Mouse (Mus musculus) MEL (cell line): ENCODE data around the gene Aven. TPM values are rescaled to one million over a fixed set of nuclear protein-coding genes. Genes with fewer than 3 reads are reported as not detected.

Experiments used
- DNase-seq: peaks from one replicate; pipeline ENCODE4 v3.0.0; 2011; ENCODE audit warnings: low read depth, low spot score
- H3K27ac ChIP-seq: 2 replicates; pipeline ENCODE4 v1.5.1; 2012; ENCODE audit warnings: low read depth, mild to moderate bottlenecking, control low read depth, low read length, moderate library complexity; ENCODE audit not compliant: control insufficient read depth
- H3K27me3 ChIP-seq, 2 experiments: fragments of 150-350 bp in 1 of 2; sonication (generic) in 1 of 2; 2 replicates each; pipeline ENCODE4 v1.6.1; 2012; ENCODE audit warnings: low read length in 2 of 2, mild to moderate bottlenecking in 2 of 2, improper control_type of control experiment in 1 of 2, moderate library complexity in 1 of 2; ENCODE audit not compliant: insufficient read depth in 2 of 2, control insufficient read depth in 1 of 2
- H3K36me3 ChIP-seq, 2 experiments: 2 replicates each; pipeline ENCODE4 v1.6.1; 2012 to 2014; ENCODE audit warnings: low read length in 2 of 2, improper control_type of control experiment in 1 of 2, inconsistent platforms in 1 of 2, mild to moderate bottlenecking in 1 of 2; ENCODE audit not compliant: insufficient read depth in 2 of 2, control insufficient read depth in 1 of 2
- H3K4me1 ChIP-seq, 2 experiments: fragments of 150-350 bp in 1 of 2; sonication (generic) in 1 of 2; 2 replicates each; pipeline ENCODE4 v1.6.1; 2012; ENCODE audit warnings: low read length in 2 of 2, improper control_type of control experiment in 1 of 2, mild to moderate bottlenecking in 1 of 2; ENCODE audit not compliant: insufficient read depth in 2 of 2, control insufficient read depth in 1 of 2
- H3K4me3 ChIP-seq, 2 experiments: fragments of 150-350 bp in 1 of 2; sonication (generic) in 1 of 2; 2 replicates each; pipeline ENCODE4 v1.5.1; 2012; ENCODE audit warnings: low read depth in 2 of 2, low read length in 2 of 2, mild to moderate bottlenecking in 2 of 2, moderate library complexity in 2 of 2, control low read depth in 1 of 2, improper control_type of control experiment in 1 of 2; ENCODE audit not compliant: control insufficient read depth in 1 of 2, insufficient read depth in 1 of 2
- H3K79me2 ChIP-seq: 2 replicates; pipeline ENCODE4 v1.6.1; 2012; ENCODE audit warnings: mild to moderate bottlenecking, low read length, moderate library complexity; ENCODE audit not compliant: control insufficient read depth, poor library complexity, insufficient read depth
- H3K9ac ChIP-seq: 2 replicates; pipeline ENCODE4 v1.6.1; 2012; ENCODE audit warnings: low read depth, mild to moderate bottlenecking, control low read depth, low read length, moderate library complexity; ENCODE audit not compliant: control insufficient read depth, poor library complexity, severe bottlenecking
- H3K9me3 ChIP-seq: fragments of 150-350 bp; sonication (generic); replicated peaks from 2 replicates; pipeline ENCODE4 v1.6.1; 2012; ENCODE audit warnings: mild to moderate bottlenecking, low read length, improper control_type of control experiment, moderate library complexity; ENCODE audit not compliant: insufficient read depth
- BHLHE40 ChIP-seq: IDR thresholded peaks from 2 replicates; pipeline ENCODE4 v1.6.1; 2012; ENCODE audit warnings: low read depth, mild to moderate bottlenecking, inconsistent platforms, low read length, improper control_type of control experiment, borderline replicate concordance
- CHD2 ChIP-seq: IDR thresholded peaks from 2 replicates; pipeline ENCODE4 v1.6.1; 2011; ENCODE audit warnings: low read length, improper control_type of control experiment
- E2F4 ChIP-seq: IDR thresholded peaks from 2 replicates; pipeline ENCODE4 v1.6.1; 2011; ENCODE audit warnings: low read depth, low read length, improper control_type of control experiment, borderline replicate concordance
- ELF1 ChIP-seq: IDR thresholded peaks from 2 replicates; pipeline ENCODE4 v1.6.1; 2014; ENCODE audit warnings: low read depth, mild to moderate bottlenecking, inconsistent platforms, low read length, improper control_type of control experiment, moderate library complexity
- EP300 ChIP-seq, 2 experiments: IDR thresholded peaks; 2 replicates each; pipeline ENCODE4 v1.6.1; 2011; ENCODE audit warnings: improper control_type of control experiment in 2 of 2, low read length in 2 of 2, low read depth in 1 of 2, mild to moderate bottlenecking in 1 of 2
- GABPA ChIP-seq: IDR thresholded peaks from 2 replicates; pipeline ENCODE4 v1.6.1; 2012; ENCODE audit warnings: low read depth, mild to moderate bottlenecking, inconsistent platforms, low read length, improper control_type of control experiment, moderate library complexity
- GATA1 ChIP-seq: IDR thresholded peaks from 2 replicates; pipeline ENCODE4 v1.6.1; 2011; ENCODE audit warnings: low read depth, low read length, improper control_type of control experiment
- JUND ChIP-seq: IDR thresholded peaks from 2 replicates; pipeline ENCODE4 v1.6.1; 2011; ENCODE audit warnings: low read depth, mild to moderate bottlenecking, improper control_type of control experiment, low read length
- KAT2A ChIP-seq: conservative IDR thresholded peaks from 2 replicates; pipeline ENCODE4 v1.6.1; 2012; ENCODE audit warnings: low read depth, low read length, improper control_type of control experiment, inconsistent platforms
- MAFK ChIP-seq: IDR thresholded peaks from 2 replicates; pipeline ENCODE4 v1.6.1; 2011; ENCODE audit warnings: low read depth, mild to moderate bottlenecking, low read length, improper control_type of control experiment, borderline replicate concordance
- MAX ChIP-seq: IDR thresholded peaks from 2 replicates; pipeline ENCODE4 v1.6.1; 2011; ENCODE audit warnings: low read length, improper control_type of control experiment
- MEF2A ChIP-seq: IDR thresholded peaks from 2 replicates; pipeline ENCODE4 v1.6.1; 2014; ENCODE audit warnings: low read depth, mild to moderate bottlenecking, inconsistent platforms, low read length, improper control_type of control experiment; ENCODE audit not compliant: poor library complexity, insufficient replicate concordance, severe bottlenecking; ENCODE audit errors: extremely low read depth
- MXI1 ChIP-seq: IDR thresholded peaks from 2 replicates; pipeline ENCODE4 v1.6.1; 2011; ENCODE audit warnings: mild to moderate bottlenecking, low read depth, low read length, improper control_type of control experiment
- MYB ChIP-seq: IDR thresholded peaks from 2 replicates; pipeline ENCODE4 v1.6.1; 2011; ENCODE audit warnings: mild to moderate bottlenecking, low read depth, low read length, improper control_type of control experiment
- NRF1 ChIP-seq: IDR thresholded peaks from 2 replicates; pipeline ENCODE4 v1.6.1; 2014; ENCODE audit warnings: low read depth, mild to moderate bottlenecking, inconsistent platforms, low read length, improper control_type of control experiment, moderate library complexity; ENCODE audit not compliant: poor library complexity, insufficient read depth, severe bottlenecking
- POLR2AphosphoS2 ChIP-seq: IDR thresholded peaks from 2 replicates; pipeline ENCODE4 v1.6.1; 2011; ENCODE audit warnings: low read length, improper control_type of control experiment
- RAD21 ChIP-seq: IDR thresholded peaks from 2 replicates; pipeline ENCODE4 v1.6.1; 2011; ENCODE audit warnings: mild to moderate bottlenecking, low read depth, low read length, improper control_type of control experiment
- RCOR1 ChIP-seq: IDR thresholded peaks from 2 replicates; pipeline ENCODE4 v1.6.1; 2012; ENCODE audit warnings: low read depth, mild to moderate bottlenecking, inconsistent platforms, low read length, improper control_type of control experiment
- SIN3A ChIP-seq: IDR thresholded peaks from 2 replicates; pipeline ENCODE4 v1.6.1; 2012; ENCODE audit warnings: low read length, improper control_type of control experiment, inconsistent platforms
- SMC3 ChIP-seq: IDR thresholded peaks from 2 replicates; pipeline ENCODE4 v1.6.1; 2011; ENCODE audit warnings: low read depth, low read length, improper control_type of control experiment
- TBP ChIP-seq: IDR thresholded peaks from 2 replicates; pipeline ENCODE4 v1.8.0; 2011; ENCODE audit warnings: low read depth, low read length, improper control_type of control experiment
- TCF12 ChIP-seq: IDR thresholded peaks from 2 replicates; pipeline ENCODE4 v1.6.1; 2014; ENCODE audit warnings: low read depth, mild to moderate bottlenecking, inconsistent platforms, low read length, improper control_type of control experiment, moderate library complexity
- USF1 ChIP-seq: IDR thresholded peaks from 2 replicates; pipeline ENCODE4 v1.6.1; 2014; ENCODE audit warnings: low read depth, mild to moderate bottlenecking, inconsistent platforms, low read length, improper control_type of control experiment, moderate library complexity
- USF2 ChIP-seq, 2 experiments: IDR thresholded peaks; 2 replicates each; pipeline ENCODE4 v1.6.1; 2011 to 2012; ENCODE audit warnings: improper control_type of control experiment in 2 of 2, low read length in 2 of 2, borderline replicate concordance in 1 of 2, inconsistent platforms in 1 of 2, low read depth in 1 of 2, mild to moderate bottlenecking in 1 of 2; ENCODE audit not compliant: insufficient read depth in 1 of 2
- ZKSCAN1 ChIP-seq: IDR thresholded peaks from 2 replicates; pipeline ENCODE4 v1.6.1; 2012; ENCODE audit warnings: low read depth, mild to moderate bottlenecking, inconsistent platforms, low read length, improper control_type of control experiment, moderate library complexity
- polyA plus RNA-seq, 2 experiments: library from polyadenylated mRNA; stranded (reverse) in 1 of 2; unstranded in 1 of 2; fragments of >175 nt in 1 of 2; fragments of >200 nt in 1 of 2; gene quantifications; 2 replicates each; pipeline versions ENCODE4 v1.2.1 to v1.2.4; 2012; ENCODE audit warnings: low replicate concordance in 2 of 2, low read depth in 1 of 2; ENCODE audit not compliant: insufficient read length in 2 of 2, insufficient read depth in 1 of 2, missing spikeins in 1 of 2
- total RNA-seq: library from RNA; depleted of rRNA; stranded (reverse); fragments of 300-350 nt; gene quantifications from 2 replicates; pipeline ENCODE4 v1.2.3, GENCODE M21; 2012

The Aven gene
- total and polyA plus RNA-seq, 3 experiments = 33.4 to 72.8 (median 50.3) TPM

DNA sequence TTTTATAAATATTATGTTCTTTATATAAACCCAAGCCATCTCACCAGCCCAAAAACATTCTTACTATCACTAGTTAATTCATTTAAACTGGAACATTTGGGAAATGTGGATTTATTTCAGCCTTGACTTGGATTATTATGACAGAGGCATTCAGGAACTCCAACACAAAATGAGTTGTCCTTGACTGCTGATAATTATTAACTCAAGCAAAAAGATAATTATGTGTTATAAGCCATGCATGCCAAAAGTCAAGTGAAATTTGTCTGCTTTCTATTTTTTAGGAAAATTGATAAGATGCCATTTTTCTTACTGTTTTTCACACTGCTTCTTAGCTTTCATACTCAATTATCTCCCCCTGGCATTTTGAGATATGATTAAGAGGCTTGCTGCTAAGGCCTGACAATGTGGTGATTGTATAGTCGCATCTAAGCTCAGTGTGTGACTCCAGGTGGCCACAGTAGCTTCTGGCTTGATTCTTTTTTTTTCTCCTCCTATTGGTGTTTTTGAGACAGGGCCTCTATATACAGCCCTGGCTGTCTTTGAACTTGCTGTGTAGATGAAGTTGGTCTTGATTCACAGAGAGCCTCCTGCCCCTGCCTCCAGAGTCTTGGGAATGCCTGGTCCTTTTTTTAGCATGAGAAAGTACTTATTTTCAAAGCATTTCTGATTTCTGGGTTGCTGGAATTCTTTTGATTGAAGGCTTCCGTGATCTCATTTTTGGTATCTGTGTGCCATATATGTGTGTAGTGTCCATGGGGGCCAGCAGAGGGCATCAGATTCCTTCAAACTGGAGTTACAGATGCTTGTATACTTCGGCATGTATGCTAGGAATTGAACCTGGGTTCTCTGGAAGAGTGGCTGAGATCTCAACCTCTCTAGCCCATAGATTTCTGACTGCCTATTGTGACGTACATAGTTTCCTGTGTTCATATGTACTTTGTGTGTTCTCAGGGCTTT is 28.0 kb downstream of the Aven start (continued):
- TF ChIP-seq MEF2A (0 out of 2 replicates have a peak, but pooled peaks have one; percentile 29), CHD2 (no peak), USF1 (no peak), USF2 (IDR thresholded peaks at IDR 0.05; ENCODE audit: borderline replicate concordance in 1 of 2, insufficient read depth in 1 of 2, low read depth in 1 of 2, low read length in 2 of 2) (no peak), TBP (no peak), BHLHE40 (no peak), SMC3 (peak; percentile 61), ZKSCAN1 (no peak), GABPA (no peak), JUND (0 out of 2 replicates have a peak, but pooled peaks have one; percentile 34), MAX (no peak), SIN3A (peak; percentile 35), E2F4 (no peak), POLR2AphosphoS2 (no peak), TCF12 (peak; percentile 83), EP300 (IDR thresholded peaks at IDR 0.05; ENCODE audit: low read depth in 1 of 2, low read length in 2 of 2) (peak; percentile 75 to 77), RCOR1 (peak; percentile 67; the same call in 1 of the 2 replicates)

- Histone ChIP-seq H3K79me2 (no peaks in the 10 kb centered on the region), H3K27me3 (no peaks in the 10 kb centered on the region), H3K27ac (no peak overlapping the region), H3K4me1 (no peaks in the 10 kb centered on the region), H3K4me3 (no peak overlapping the region), H3K36me3 (no peaks in the 10 kb centered on the region), H3K9me3 (no peaks in the 10 kb centered on the region), H3K9ac (no peak overlapping the region)
- DNase-seq = no peak
- no peak for TF ChIP-seq MAFK
- no peak for TF ChIP-seq MAX
- no peak; the same call in none of the 2 replicates for TF ChIP-seq RAD21
- TF ChIP-seq SIN3A = no peak
- TF ChIP-seq ELF1 = no peak
- TF ChIP-seq EP300 (IDR thresholded peaks at IDR 0.05; ENCODE audit: low read depth in 1 of 2, low read length in 2 of 2) = no peak
- no peak for TF ChIP-seq NRF1
- no peak for TF ChIP-seq USF2 (IDR thresholded peaks at IDR 0.05; ENCODE audit: borderline replicate concordance in 1 of 2, insufficient read depth in 1 of 2, low read depth in 1 of 2, low read length in 2 of 2)
- no peak for TF ChIP-seq GATA1
- TF ChIP-seq TCF12 = no peak
- no peak for TF ChIP-seq MXI1
- no peak for TF ChIP-seq KAT2A
- TF ChIP-seq MYB = no peak
- TF ChIP-seq, all 39 proteins: peak for 0
Measured at GRCm38 (mm10) chr2:112526933-112527332, 34.2 kb downstream of the Aven start.
